Mouse (Mus musculus) forebrain, embryonic 11.5 days (tissue): Measurements from ENCODE around the gene Strn3. TPM values are rescaled to one million over a fixed set of nuclear protein-coding genes. Genes with fewer than 3 reads are reported as not detected.

Source experiments
- ATAC-seq: fragments of 200-750 bp; cut with Nextera tagmentation; replicated peaks from 2 replicates; pipeline ENCODE4 v1.8.0; 2017; ENCODE audit warnings: moderate TSS enrichment; ENCODE audit not compliant: low FRiP score
- DNase-seq: peaks from one replicate; pipeline ENCODE4 v3.0.0-alpha.2; 2017; ENCODE audit warnings: low spot score
- H3K27ac ChIP-seq: fragments of 300-500 bp; sonication (generic); 2 replicates; pipeline ENCODE4 v1.5.1; 2014; ENCODE audit warnings: low read depth, low read length
- H3K27me3 ChIP-seq: fragments of 300-500 bp; sonication (generic); 2 replicates; pipeline ENCODE4 v1.6.1; 2014; ENCODE audit warnings: mild to moderate bottlenecking, low read length, mixed read lengths; ENCODE audit not compliant: control insufficient read depth, insufficient read depth
- H3K36me3 ChIP-seq: fragments of 300-500 bp; sonication (generic); 2 replicates; pipeline ENCODE4 v1.6.1; 2014; ENCODE audit warnings: mild to moderate bottlenecking, low read length, moderate library complexity, mixed read lengths; ENCODE audit not compliant: control insufficient read depth, insufficient read depth
- H3K4me1 ChIP-seq: fragments of 300-500 bp; sonication (generic); replicated peaks from 2 replicates; pipeline ENCODE4 v1.6.1; 2014; ENCODE audit warnings: low read length, mixed read lengths; ENCODE audit not compliant: control insufficient read depth, insufficient read depth
- H3K4me2 ChIP-seq: fragments of 300-500 bp; sonication (generic); 2 replicates; pipeline ENCODE4 v1.6.1; 2014; ENCODE audit warnings: low read depth, mild to moderate bottlenecking, low read length, moderate library complexity, mixed read lengths; ENCODE audit not compliant: severe bottlenecking
- H3K4me3 ChIP-seq: fragments of 300-500 bp; sonication (generic); 2 replicates; pipeline ENCODE4 v1.5.1; 2014; ENCODE audit warnings: low read depth, low read length
- H3K9ac ChIP-seq: fragments of 300-500 bp; sonication (generic); 2 replicates; pipeline ENCODE4 v1.6.1; 2014; ENCODE audit warnings: low read length
- H3K9me3 ChIP-seq: fragments of 300-500 bp; sonication (generic); 2 replicates; pipeline ENCODE4 v1.6.1; 2016; ENCODE audit warnings: low read length, mixed read lengths; ENCODE audit not compliant: control insufficient read depth
- WGBS: fragments of 180-500 bp; shearing (Covaris S2); extraction: QIAGEN DNeasy Blood & Tissue Kit; methylation state at CpG from one replicate; pipeline ENCODE4 v1.1.7; 2014; 5-methylcytosine and 5-hydroxymethylcytosine counted together
- polyA plus RNA-seq: library from polyadenylated mRNA; unstranded; fragments of >200 nt; fragmentation: Nextera tagmentation; extraction: Ambion mirVana; gene quantifications from 2 replicates; pipeline ENCODE4 v1.2.1, GENCODE M21; 2014

The Strn3 gene
- polyA plus RNA-seq, 1 experiment from 2014 or later, result 56.3 TPM

DNA sequence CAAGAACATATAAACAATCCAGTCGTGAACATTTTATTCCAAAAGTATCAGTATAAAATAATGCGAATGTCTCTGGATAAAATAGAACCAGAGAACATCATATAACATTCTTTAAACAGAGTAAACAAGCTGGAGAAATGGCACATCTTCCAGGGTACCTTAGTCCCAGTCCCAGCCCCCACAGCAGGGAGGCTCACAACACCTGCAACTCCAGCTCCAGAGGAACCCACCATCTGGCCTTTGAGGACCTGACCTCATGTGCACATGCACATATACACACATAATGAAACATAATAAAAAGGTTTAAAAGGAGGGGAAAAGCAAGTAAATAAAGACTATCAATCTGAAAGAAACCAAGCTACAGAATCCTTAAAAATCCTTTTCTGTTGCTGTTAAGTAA lies 3.2 kb downstream of the Strn3 start:
- no peak for DNase-seq
- no peak for ATAC-seq

DNA sequence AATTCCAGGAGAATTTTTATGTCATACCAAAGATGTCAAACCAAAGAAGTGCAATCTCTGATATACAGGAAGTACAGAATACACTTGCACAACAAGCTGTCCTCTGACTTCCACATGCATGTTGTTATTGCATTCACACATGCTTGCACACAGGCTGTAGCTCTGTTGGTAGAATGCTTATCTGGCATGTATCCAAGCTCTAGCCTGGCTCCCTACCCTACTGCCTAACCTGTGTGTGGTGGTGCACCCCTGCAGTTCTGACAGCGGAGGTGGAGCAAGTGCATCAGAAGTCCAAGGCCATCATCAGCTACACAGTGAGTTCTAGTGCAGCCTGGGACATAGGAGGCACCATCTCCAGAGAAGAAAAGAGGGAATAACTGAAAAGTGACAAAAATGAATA lies 12.9 kb downstream of the Strn3 start:
- H3K9me3 ChIP-seq, result no peaks in the 10 kb centered on the region
- no peak overlapping the region for H3K9ac ChIP-seq
- H3K27ac ChIP-seq, result no peak overlapping the region
- 83% methylated on average over 1 of the region's 1 CpGs for WGBS
- no peak for ATAC-seq
- DNase-seq, result no peak
- H3K36me3 ChIP-seq, result no peaks in the 10 kb centered on the region
- no peak overlapping the region for H3K4me2 ChIP-seq
- no peaks in the 10 kb centered on the region for H3K4me1 ChIP-seq
- no peak overlapping the region for H3K4me3 ChIP-seq
- no peaks in the 10 kb centered on the region for H3K27me3 ChIP-seq

More for the DNA sequence above, 3.2 kb downstream of the Strn3 start:
- Histone ChIP-seq H3K9ac (no peak overlapping the region), H3K36me3 (no peaks in the 10 kb centered on the region), H3K27ac (no peak overlapping the region), H3K4me1 (no peaks in the 10 kb centered on the region), H3K4me3 (no peak overlapping the region), H3K9me3 (no peaks in the 10 kb centered on the region), H3K27me3 (no peaks in the 10 kb centered on the region), H3K4me2 (no peak overlapping the region)
- WGBS, result 93% methylated on average over 2 of the region's 2 CpGs

DNA sequence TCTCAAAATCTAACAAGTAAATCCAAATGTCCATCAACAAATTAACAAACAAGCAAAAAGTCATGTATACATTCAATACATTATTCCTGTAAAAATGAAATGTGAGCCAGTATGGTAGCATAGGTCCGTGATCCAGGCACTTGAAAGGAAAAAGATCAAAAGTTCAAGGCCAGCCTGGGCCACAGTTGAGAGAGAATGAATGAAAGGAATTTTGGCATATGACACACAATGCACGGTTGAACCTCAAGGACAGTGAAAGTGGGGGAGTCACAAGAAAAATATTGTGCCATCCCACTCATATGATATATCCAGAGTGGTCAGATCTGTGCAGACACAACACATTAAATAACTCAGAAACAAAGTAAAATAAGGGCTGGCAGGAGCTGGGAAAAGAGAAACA lies 15.3 kb downstream of the Strn3 start:
- Histone ChIP-seq H3K9ac (no peak overlapping the region), H3K4me3 (no peak overlapping the region), H3K27ac (no peak overlapping the region), H3K9me3 (no peaks in the 10 kb centered on the region), H3K4me1 (no peaks in the 10 kb centered on the region; the same call in 1 of the 2 replicates), H3K4me2 (no peak overlapping the region), H3K36me3 (no peaks in the 10 kb centered on the region), H3K27me3 (no peaks in the 10 kb centered on the region)
- no peak for DNase-seq
- WGBS, result 66% methylated on average over 2 of the region's 2 CpGs
- no peak for ATAC-seq

DNA sequence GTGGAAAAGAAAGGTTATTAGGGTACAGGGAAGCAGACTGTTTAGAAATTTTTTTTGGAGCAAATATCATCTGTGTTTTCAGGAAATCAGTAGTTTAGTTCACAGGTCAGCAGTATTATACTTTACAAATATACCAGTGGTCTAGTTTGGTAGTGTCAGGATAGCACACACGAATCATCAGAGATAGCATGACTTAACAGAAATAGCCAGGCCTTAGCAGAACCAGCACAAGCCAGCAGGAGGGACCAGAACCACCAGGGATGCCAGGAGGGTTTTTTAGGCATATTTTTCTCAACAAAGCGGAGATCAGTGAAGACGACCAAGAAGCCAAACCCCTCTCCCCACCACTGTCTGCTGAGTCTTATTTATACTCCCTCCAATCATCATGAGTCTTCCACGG lies 18.4 kb downstream of the Strn3 start:
- H3K27ac ChIP-seq, result no peak overlapping the region
- DNase-seq (no peak), ATAC-seq (no peak)
- H3K4me2 ChIP-seq, result no peak overlapping the region
- 67% methylated on average over 4 of the region's 4 CpGs for WGBS
- H3K9me3 ChIP-seq, result no peaks in the 10 kb centered on the region
- no peaks in the 10 kb centered on the region; the same call in 1 of the 2 replicates for H3K4me1 ChIP-seq
- no peak overlapping the region for H3K9ac ChIP-seq
- H3K36me3 ChIP-seq, result no peaks in the 10 kb centered on the region
- no peak overlapping the region for H3K4me3 ChIP-seq
- H3K27me3 ChIP-seq, result no peaks in the 10 kb centered on the region

DNA sequence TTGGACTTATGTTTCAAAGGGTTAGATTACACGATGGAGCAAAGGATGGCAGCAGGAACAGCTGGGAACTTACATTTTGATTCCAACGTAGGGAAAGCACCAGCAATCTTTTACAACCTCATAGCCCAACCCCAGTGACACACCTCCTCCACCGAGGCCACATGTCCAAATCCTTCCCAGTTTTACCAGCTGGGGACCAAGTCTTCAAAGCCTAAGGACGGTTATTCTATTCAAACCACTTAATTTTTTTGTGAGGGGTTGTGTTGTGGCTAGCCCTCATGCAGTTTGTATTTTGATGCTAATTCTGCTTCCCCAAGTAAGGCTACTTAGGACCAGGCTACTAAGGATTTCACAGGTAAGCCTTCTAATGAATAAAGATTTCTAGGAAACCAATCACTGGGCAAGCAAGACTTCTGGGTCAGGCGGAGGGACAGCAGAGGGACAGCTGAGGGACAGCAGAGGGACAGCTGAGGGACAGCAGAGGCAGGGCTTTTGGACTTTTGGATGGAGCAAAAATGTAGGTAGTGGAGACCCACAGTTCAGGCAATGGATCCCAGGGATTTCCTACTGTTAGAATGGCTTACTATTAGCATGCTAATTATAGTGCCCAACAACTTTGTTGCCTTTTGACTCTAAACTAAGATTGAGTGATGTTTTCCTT lies 20.3 kb downstream of the Strn3 start:
- H3K9ac ChIP-seq, result no peak overlapping the region
- H3K4me3 ChIP-seq, result no peak overlapping the region
- H3K4me2 ChIP-seq, result no peak overlapping the region
- no peaks in the 10 kb centered on the region for H3K36me3 ChIP-seq
- H3K4me1 ChIP-seq, result no peaks in the 10 kb centered on the region; the same call in 1 of the 2 replicates
- H3K27me3 ChIP-seq, result no peaks in the 10 kb centered on the region
- ATAC-seq (no peak), DNase-seq (no peak)
- 30% methylated on average over 5 of the region's 5 CpGs for WGBS
- H3K27ac ChIP-seq, result no peak overlapping the region
- no peaks in the 10 kb centered on the region for H3K9me3 ChIP-seq

DNA sequence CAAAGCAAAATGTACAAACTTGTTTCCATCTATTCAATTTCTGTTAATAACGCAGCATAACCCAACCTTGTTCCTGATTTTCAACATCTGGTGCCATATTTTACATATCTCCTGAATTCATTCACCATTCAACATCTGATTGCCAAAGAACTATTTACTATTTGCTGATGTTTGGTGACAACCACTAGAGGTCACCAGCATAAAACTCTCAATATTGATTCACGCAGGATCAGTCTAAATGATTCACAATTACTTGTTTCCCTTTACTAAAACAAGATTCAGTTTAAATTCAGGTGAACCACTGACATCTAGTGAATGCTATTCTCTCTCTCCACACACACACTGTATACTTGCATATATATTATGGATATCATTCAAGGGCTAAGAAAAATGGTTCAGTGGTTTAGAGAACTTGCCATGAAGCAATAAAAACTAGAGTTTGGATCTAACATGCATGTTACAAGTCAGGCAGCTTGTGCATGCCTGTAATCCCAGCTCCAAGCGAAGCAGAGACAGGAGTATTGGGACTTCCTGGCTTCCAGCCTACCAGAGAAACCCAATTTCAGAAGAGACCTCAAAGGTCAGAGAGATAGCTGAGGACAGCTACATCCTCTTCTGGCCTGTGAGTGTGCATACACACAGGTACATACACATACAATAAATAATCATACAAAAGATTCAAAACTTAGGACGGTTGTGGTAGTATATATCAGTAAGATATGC lies 24.8 kb downstream of the Strn3 start:
- Histone ChIP-seq H3K4me2 (no peak overlapping the region), H3K27me3 (no peaks in the 10 kb centered on the region), H3K9me3 (no peaks in the 10 kb centered on the region), H3K36me3 (no peaks in the 10 kb centered on the region), H3K27ac (no peak overlapping the region), H3K4me1 (no peaks in the 10 kb centered on the region; the same call in 1 of the 2 replicates), H3K9ac (no peak overlapping the region), H3K4me3 (no peak overlapping the region)
- ATAC-seq (no peak), DNase-seq (no peak)
- 84% methylated on average over 4 of the region's 4 CpGs for WGBS

DNA sequence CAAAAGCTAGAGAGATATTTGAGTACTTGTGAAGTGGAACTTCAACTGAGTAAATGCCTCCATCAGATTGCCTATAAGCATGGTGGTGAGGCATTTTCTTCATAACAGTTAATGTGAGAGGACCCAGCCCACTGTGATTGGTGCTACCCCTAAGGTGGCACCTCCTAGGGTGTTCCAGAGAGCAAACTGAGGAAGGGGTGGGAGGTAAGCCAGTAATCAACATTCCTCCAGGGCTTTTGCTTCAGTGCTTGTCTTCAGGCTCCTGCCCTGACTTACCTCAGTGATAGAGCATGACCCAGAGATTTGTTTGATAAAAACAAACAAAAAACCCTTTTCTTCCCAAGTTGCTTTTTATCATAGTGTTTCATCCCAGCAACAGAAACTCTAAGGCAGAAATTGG lies 27.8 kb downstream of the Strn3 start:
- Histone ChIP-seq H3K4me2 (no peak overlapping the region), H3K27ac (no peak overlapping the region), H3K9me3 (no peaks in the 10 kb centered on the region), H3K4me1 (no peaks in the 10 kb centered on the region), H3K9ac (no peak overlapping the region), H3K4me3 (no peak overlapping the region), H3K36me3 (no peaks in the 10 kb centered on the region), H3K27me3 (no peaks in the 10 kb centered on the region)
- DNase-seq (no peak), ATAC-seq (no peak)

DNA sequence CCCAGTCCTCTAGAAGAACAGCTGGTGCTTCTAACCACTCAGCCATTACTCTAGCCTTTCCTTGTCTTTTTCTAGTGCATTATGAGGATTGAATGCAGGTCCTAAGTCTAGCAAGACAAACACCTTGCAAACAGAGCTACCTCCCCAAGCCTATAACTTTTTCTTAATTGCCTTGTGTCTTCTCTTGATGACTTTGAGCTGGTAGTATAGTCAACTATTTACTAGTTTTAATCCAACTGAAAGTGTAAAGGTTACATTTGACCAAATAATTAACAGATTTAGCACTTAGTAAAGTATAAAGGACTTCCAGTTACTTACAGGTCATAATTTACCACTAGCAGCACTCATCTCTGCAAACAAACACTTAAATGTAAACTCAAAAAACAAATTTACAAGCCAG lies 28.7 kb downstream of the Strn3 start:
- Histone ChIP-seq H3K27ac (no peak overlapping the region), H3K9me3 (no peaks in the 10 kb centered on the region), H3K27me3 (no peaks in the 10 kb centered on the region), H3K36me3 (no peaks in the 10 kb centered on the region), H3K4me1 (no peaks in the 10 kb centered on the region), H3K4me3 (no peak overlapping the region), H3K4me2 (no peak overlapping the region), H3K9ac (no peak overlapping the region)
- DNase-seq, result no peak
- ATAC-seq, result no peak

DNA sequence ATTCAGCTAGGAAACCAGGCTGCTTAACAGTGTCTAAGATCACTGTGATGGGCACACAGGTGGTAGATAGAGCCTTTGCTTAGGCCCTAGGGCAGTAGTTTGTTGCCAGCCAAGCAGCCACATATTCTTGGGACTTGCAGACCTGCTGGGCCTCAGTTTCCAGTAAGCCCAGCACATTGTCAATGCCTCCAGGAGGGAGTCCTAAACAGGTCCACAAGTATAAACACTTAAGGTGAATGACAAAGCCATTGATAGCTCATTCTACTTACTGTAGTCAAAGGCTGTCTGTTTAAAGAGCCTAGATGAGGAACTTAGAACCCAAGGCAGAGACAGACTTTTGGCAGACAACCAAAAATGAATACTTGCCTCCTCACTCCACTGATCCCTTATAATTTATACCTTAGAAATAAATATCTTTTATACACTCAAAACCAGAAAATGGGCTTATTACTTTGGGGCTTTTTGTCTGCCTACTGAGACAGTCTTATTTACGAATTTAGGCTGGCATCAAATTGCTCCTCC lies 35.7 kb downstream of the Strn3 start:
- H3K9ac ChIP-seq, result no peak overlapping the region
- no peak overlapping the region for H3K4me2 ChIP-seq
- H3K4me3 ChIP-seq, result no peak overlapping the region
- no peaks in the 10 kb centered on the region for H3K9me3 ChIP-seq
- no peaks in the 10 kb centered on the region for H3K4me1 ChIP-seq
- WGBS, result 83% methylated on average over 1 of the region's 1 CpGs
- no peak overlapping the region for H3K27ac ChIP-seq
- ATAC-seq, result no peak
- no peaks in the 10 kb centered on the region for H3K36me3 ChIP-seq
- no peaks in the 10 kb centered on the region for H3K27me3 ChIP-seq
- no peak for DNase-seq
